Mouse (Mus musculus) kidney, postnatal 0 days (tissue): ENCODE measurements at regions not wholly inside any gene's neighbourhood (a gene's known extent, or its start where the extent isn't known, plus 50 kb on each side); places are given as distances from the start of the nearest gene placed in this dataset.
A peak's percentile ranks its signal among the peaks of the same experiment; 100 is the strongest.
"Not testable (repeated sequence)": the region's sequence is repeated elsewhere in the genome, so short reads cannot be mapped to it uniquely, and the experiment has no call there.

Experiments used
- ATAC-seq: fragments of 200-750 bp; cut with Nextera tagmentation; replicated peaks from 2 replicates; pipeline ENCODE4 v1.8.0; 2017; ENCODE audit warnings: low read depth, moderate number of reproducible peaks, moderate TSS enrichment, moderate library complexity; ENCODE audit not compliant: low FRiP score
- DNase-seq: peaks from one replicate; pipeline ENCODE4 v3.0.0-alpha.2; 2016; ENCODE audit warnings: low spot score
- H3K27ac ChIP-seq: fragments of 300-500 bp; sonication (generic); 2 replicates; pipeline ENCODE4 v1.5.1; 2014; ENCODE audit warnings: mild to moderate bottlenecking
- H3K27me3 ChIP-seq: fragments of 300-500 bp; sonication (generic); 2 replicates; pipeline ENCODE4 v1.6.1; 2014; ENCODE audit warnings: low read length, mixed read lengths; ENCODE audit not compliant: insufficient read depth
- H3K36me3 ChIP-seq: fragments of 300-500 bp; sonication (generic); 2 replicates; pipeline ENCODE4 v1.6.1; 2014; ENCODE audit warnings: low read length, mixed read lengths; ENCODE audit not compliant: insufficient read depth
- H3K4me1 ChIP-seq: fragments of 300-500 bp; sonication (generic); replicated peaks from 2 replicates; pipeline ENCODE4 v1.6.1; 2014; ENCODE audit warnings: antibody characterized with exemption, low read length, mixed read lengths; ENCODE audit not compliant: insufficient read depth
- H3K4me2 ChIP-seq: fragments of 300-500 bp; sonication (generic); 2 replicates; pipeline ENCODE4 v1.6.1; 2014; ENCODE audit warnings: mild to moderate bottlenecking, low read length, moderate library complexity, mixed read lengths
- H3K4me3 ChIP-seq: fragments of 300-500 bp; sonication (generic); replicated peaks from 2 replicates; pipeline ENCODE4 v1.5.1; 2014; ENCODE audit warnings: low read depth, low read length
- H3K9ac ChIP-seq: fragments of 300-500 bp; sonication (generic); 2 replicates; pipeline ENCODE4 v1.6.1; 2014; ENCODE audit warnings: low read depth, low read length
- H3K9me3 ChIP-seq: fragments of 300-500 bp; sonication (generic); replicated peaks from 2 replicates; pipeline ENCODE4 v1.6.1; 2016; ENCODE audit warnings: low read length, inconsistent platforms, mixed read lengths
- CTCF ChIP-seq: IDR thresholded peaks from 2 replicates; pipeline ENCODE4 v1.5.1; 2016; ENCODE audit warnings: antibody characterized with exemption, low read depth, mild to moderate bottlenecking, moderate library complexity
- WGBS: fragments of 180-500 bp; shearing (Covaris S2); extraction: QIAGEN DNeasy Blood & Tissue Kit; methylation state at CpG from one replicate; pipeline ENCODE4 v1.1.7; 2014; 5-methylcytosine and 5-hydroxymethylcytosine counted together

DNA sequence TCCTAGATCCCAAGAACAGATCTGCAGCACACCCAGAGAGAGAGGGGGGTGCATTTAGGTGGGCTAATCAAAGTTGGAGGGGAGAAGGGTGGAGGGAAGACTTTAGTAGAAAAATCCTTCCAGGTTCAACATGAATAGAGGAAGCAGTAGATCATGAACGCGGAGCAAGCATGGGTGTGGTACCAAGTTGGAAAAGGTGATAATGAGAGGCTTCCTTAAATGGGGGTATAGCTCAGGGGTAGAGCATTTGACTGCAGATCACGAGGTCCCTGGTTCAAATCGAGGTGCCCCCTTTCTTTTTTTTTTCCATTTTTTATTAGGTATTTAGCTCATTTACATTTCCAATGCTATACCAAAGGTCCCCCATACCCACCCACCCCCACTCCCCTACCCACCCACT lies 54.0 kb upstream of the Krba1 start:
- DNase-seq, H3K9ac ChIP-seq, H3K4me3 ChIP-seq, H3K4me2 ChIP-seq, H3K9me3 ChIP-seq, H3K4me1 ChIP-seq, H3K36me3 ChIP-seq, ATAC-seq, H3K27ac ChIP-seq, H3K27me3 ChIP-seq: not testable (repeated sequence)
- WGBS, result 92% methylated on average over 4 of the region's 4 CpGs

DNA sequence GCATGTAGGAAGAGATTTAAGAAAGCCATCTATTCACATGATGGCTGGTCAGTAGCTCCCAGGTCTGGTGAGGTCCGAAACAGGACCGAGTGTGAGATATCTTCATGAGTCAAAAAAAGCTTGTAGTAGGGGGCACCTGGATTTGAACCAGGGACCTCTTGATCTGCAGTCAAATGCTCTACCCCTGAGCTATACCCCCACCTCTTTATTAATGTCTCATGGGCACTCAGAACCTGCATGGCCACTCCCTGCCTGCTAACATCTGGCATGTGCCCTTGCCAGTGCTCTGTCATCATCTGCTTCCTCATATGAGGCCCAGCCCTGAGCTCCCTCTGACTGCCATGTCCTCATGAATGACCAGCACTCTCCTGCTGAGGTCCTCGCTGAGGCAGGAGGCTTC lies 58.4 kb upstream of the Krba1 start:
- not testable (repeated sequence) for H3K27me3 ChIP-seq, H3K4me1 ChIP-seq, H3K4me2 ChIP-seq, H3K36me3 ChIP-seq, ATAC-seq, DNase-seq, H3K9me3 ChIP-seq, H3K27ac ChIP-seq, H3K9ac ChIP-seq, H3K4me3 ChIP-seq
- WGBS, result 86% methylated on average over 3 of the region's 3 CpGs

DNA sequence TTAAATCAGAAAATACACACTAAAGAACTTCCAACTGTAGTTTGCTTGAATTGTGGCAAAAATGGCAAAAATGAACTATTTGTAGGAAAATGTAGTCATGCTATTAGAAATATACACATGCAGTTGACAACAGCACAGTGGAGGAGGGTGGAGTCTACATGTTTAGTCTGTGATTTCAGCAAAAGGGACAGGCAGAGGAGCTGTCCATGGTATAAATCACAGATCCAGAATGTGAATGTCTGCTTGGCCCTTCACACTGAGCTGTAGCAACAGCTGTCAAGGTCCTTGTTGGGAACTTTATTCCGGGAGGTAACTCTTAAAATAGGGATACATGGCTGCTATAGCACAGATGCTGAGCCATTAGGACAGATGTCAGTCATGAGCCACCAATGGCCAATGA lies 107.4 kb upstream of the Krba1 start:
- Histone ChIP-seq H3K27me3 (no peaks in the 10 kb centered on the region), H3K27ac (no peak overlapping the region), H3K9ac (no peak overlapping the region), H3K4me1 (no peaks in the 10 kb centered on the region), H3K4me2 (no peak overlapping the region), H3K9me3 (no peaks in the 10 kb centered on the region), H3K36me3 (no peaks in the 10 kb centered on the region), H3K4me3 (no peak overlapping the region)
- TF ChIP-seq CTCF, result no peak
- DNase-seq, result peak; percentile 65
- ATAC-seq, result no peak
- 77% methylated on average over 1 of the region's 1 CpGs for WGBS

DNA sequence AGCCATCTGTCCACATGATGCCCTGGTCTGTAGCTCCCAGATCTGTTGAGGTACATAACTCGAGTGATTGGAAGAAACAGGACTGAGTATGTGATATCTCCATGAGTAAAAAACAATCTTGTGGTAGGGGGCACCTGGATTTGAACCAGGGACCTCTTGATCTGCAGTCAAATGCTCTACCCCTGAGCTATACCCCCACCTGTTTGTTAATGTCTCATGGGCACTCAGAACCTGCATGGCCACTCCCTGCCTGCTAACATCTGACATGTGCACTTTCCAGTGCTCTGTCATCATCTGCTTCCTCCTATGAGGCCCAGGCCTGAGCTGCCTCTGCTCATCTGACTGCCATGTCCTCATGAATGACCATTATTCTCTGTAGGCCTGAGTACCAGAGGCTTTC lies 115.7 kb upstream of the Krba1 start:
- not testable (repeated sequence) for H3K4me1 ChIP-seq, H3K27ac ChIP-seq, ATAC-seq, H3K4me3 ChIP-seq, H3K36me3 ChIP-seq, H3K9ac ChIP-seq, H3K27me3 ChIP-seq, DNase-seq, H3K9me3 ChIP-seq, H3K4me2 ChIP-seq
- 42% methylated on average over 1 of the region's 1 CpGs for WGBS

DNA sequence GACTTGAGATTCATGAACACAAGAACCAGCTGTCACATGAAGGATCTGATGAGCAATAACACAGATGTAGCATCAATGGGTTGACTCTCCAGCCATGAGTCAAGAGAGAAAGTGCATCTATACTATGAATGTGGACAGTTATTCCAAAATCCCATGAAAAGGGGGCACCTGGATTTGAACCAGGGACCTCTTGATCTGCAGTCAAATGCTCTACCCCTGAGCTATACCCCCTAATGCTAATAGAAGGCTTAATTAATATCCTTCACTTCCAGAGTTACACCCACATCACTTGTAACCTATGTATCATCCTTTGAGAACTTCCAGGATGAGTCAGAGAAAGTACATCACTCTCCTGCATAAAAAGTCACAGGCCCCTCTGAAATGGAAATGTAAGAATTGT lies 133.8 kb upstream of the Krba1 start:
- ATAC-seq, H3K9ac ChIP-seq: not testable (repeated sequence)

DNA sequence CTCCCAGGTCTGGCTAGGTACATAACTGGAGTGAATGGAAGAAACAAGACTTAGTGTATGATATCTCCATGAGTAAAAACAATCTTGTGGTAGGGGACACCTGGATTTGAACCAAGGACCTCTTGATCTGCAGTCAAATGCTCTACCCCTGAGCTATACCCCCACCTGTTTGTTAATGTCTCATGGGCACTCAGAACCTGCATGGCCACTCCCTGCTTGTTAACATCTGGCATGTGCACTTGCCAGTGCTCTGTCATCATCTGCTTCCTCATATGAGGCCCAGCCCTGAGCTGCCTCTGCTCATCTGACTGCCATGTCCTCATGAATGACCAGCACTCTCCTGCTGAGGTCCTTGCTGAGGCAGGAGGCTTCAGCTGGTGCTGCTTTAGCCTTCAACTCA lies 142.4 kb upstream of the Krba1 start:
- not testable (repeated sequence) for ATAC-seq, H3K27ac ChIP-seq, H3K9ac ChIP-seq, H3K36me3 ChIP-seq, DNase-seq, H3K9me3 ChIP-seq, H3K4me1 ChIP-seq, H3K4me2 ChIP-seq, H3K4me3 ChIP-seq, H3K27me3 ChIP-seq

More for the DNA sequence above, 133.8 kb upstream of the Krba1 start:
- H3K36me3 ChIP-seq, H3K9me3 ChIP-seq, H3K27ac ChIP-seq, H3K4me3 ChIP-seq, H3K4me1 ChIP-seq, H3K27me3 ChIP-seq, DNase-seq, H3K4me2 ChIP-seq: not testable (repeated sequence)

DNA sequence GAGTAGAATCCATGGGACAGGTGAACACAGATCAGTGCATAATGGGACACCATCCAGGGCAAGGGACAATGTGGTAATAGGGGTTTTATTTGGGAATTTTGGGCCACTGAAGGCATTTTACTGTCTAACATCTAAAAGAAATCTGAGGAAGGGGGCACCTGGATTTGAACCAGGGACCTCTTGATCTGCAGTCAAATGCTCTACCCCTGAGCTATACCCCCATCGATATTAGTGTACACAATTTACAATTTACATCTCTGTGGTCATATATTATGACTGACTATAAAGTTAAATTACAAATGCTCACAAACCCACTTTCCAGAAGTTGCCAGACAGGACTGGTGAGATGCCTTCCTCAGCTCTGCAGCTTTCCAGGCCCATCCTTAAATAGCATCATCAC lies 143.4 kb upstream of the Krba1 start:
- H3K36me3 ChIP-seq, result no peaks in the 10 kb centered on the region
- no peak overlapping the region for H3K9ac ChIP-seq
- no peaks in the 10 kb centered on the region for H3K9me3 ChIP-seq
- ATAC-seq (no peak), DNase-seq (no peak)
- no peak overlapping the region for H3K4me3 ChIP-seq
- H3K27me3 ChIP-seq, result no peaks in the 10 kb centered on the region
- 83% methylated on average over 1 of the region's 1 CpGs for WGBS
- no peak overlapping the region for H3K4me2 ChIP-seq
- H3K4me1 ChIP-seq, result no peaks in the 10 kb centered on the region
- no peak for TF ChIP-seq CTCF
- H3K27ac ChIP-seq, result no peak overlapping the region

DNA sequence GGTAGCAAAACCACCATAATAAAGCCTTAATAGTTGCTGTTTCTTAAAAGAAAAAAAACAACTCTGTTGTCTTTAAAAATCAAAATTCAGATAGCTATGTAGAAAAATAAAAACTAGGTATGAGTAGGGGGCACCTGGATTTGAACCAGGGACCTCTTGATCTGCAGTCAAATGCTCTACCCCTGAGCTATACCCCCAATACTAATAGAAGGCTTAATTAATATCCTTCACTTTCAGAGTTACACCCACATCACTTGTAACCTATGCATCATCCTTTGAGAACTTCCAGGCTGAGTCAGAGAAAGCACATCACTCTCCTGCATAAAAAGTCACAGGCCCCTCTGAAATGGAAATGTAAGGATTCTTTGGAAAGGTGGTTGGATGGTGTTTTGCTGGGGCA lies 151.2 kb upstream of the Krba1 start:
- not testable (repeated sequence) for H3K27ac ChIP-seq

More for the DNA sequence above, 151.2 kb upstream of the Krba1 start:
- H3K4me1 ChIP-seq, H3K4me2 ChIP-seq, DNase-seq, H3K4me3 ChIP-seq, H3K36me3 ChIP-seq, H3K27me3 ChIP-seq, H3K9me3 ChIP-seq, H3K9ac ChIP-seq, ATAC-seq: not testable (repeated sequence)
